Mouse (Mus musculus): Measurements from ENCODE around the gene Rrp12.

GRCm38 (mm10) chr19:41894959-41895358 is 1.0 kb downstream of the Rrp12 start:
- no peak for TF ChIP-seq CTCF (IDR thresholded peaks at IDR 0.05; ENCODE audit: low read depth)
- no peak for TF ChIP-seq EP300 (IDR thresholded peaks at IDR 0.05; ENCODE audit: low read depth)
